Mouse (Mus musculus): ENCODE measurements around the gene Cpox. TPM values are rescaled to one million over a fixed set of nuclear protein-coding genes. Genes with fewer than 3 reads are reported as not detected.
A peak's percentile ranks its signal among the peaks of the same experiment; 100 is the strongest.

Cpox gene
- polyA plus RNA-seq, 1 experiment from 2014 or later: 48.0 TPM

GRCm38 (mm10) chr16:58682870-58683269 is 12.8 kb downstream of the Cpox start:
- no peak overlapping the region for H3K27ac ChIP-seq (ENCODE audit: poor library complexity, severe bottlenecking)
- 74% methylated on average over 7 of the region's 7 CpGs for WGBS
- H3K9me3 ChIP-seq (replicated peaks): 0 out of 2 replicates have a peak, but pooled peaks cover 2% of the 10 kb centered on the region

GRCm38 (mm10) chr16:58683911-58684310 is 13.8 kb downstream of the Cpox start:
- H3K27me3 ChIP-seq (replicated peaks): no peaks in the 10 kb centered on the region
- H3K4me2 ChIP-seq: no peak overlapping the region
- ATAC-seq (ENCODE audit: insufficient number of reproducible peaks, low FRiP score): no peak
- H3K9ac ChIP-seq: no peak overlapping the region
- H3K4me3 ChIP-seq: no peak overlapping the region
- 0 out of 2 replicates have a peak, but pooled peaks cover 2% of the 10 kb centered on the region for H3K9me3 ChIP-seq (replicated peaks)
- WGBS: 88% methylated on average over 4 of the region's 4 CpGs
- H3K36me3 ChIP-seq: peaks cover 16% of the 10 kb centered on the region
- no peak overlapping the region for H3K27ac ChIP-seq (ENCODE audit: poor library complexity, severe bottlenecking)
- peaks cover 9% of the 10 kb centered on the region; the same call in 1 of the 2 replicates for H3K4me1 ChIP-seq (replicated peaks)

More at GRCm38 (mm10) chr16:58682870-58683269, 12.8 kb downstream of the Cpox start:
- no peak for ATAC-seq (ENCODE audit: insufficient number of reproducible peaks, low FRiP score)
- Histone ChIP-seq H3K27me3 (replicated peaks) (no peaks in the 10 kb centered on the region), H3K4me1 (replicated peaks) (peaks cover 12% of the 10 kb centered on the region), H3K4me3 (no peak overlapping the region), H3K36me3 (peaks cover 23% of the 10 kb centered on the region), H3K4me2 (no peak overlapping the region), H3K9ac (no peak overlapping the region)

- Histone ChIP-seq H3K4me2 (no peak overlapping the region), H3K4me3 (no peak overlapping the region), H3K9ac (no peak overlapping the region), H3K36me3 (peaks cover 16% of the 10 kb centered on the region), H3K27ac (ENCODE audit: poor library complexity, severe bottlenecking) (no peak overlapping the region), H3K9me3 (replicated peaks) (0 out of 2 replicates have a peak, but pooled peaks cover 2% of the 10 kb centered on the region), H3K27me3 (replicated peaks) (no peaks in the 10 kb centered on the region), H3K4me1 (replicated peaks) (peaks cover 9% of the 10 kb centered on the region; the same call in 1 of the 2 replicates)
- ATAC-seq (ENCODE audit: insufficient number of reproducible peaks, low FRiP score): no peak
Observed at GRCm38 (mm10) chr16:58684537-58684936, 14.4 kb downstream of the Cpox start.

GRCm38 (mm10) chr16:58685548-58686537 is 15.8 kb downstream of the Cpox start:
- Histone ChIP-seq H3K27ac (ENCODE audit: poor library complexity, severe bottlenecking) (0 out of 2 replicates have a peak overlapping the region, but pooled peaks have one; percentile 21), H3K4me3 (no peak overlapping the region), H3K27me3 (replicated peaks) (no peaks in the 10 kb centered on the region), H3K4me1 (replicated peaks) (peaks cover 9% of the 10 kb centered on the region; the same call in 1 of the 2 replicates), H3K4me2 (peak overlapping the region; percentile 48), H3K9ac (no peak overlapping the region), H3K36me3 (peaks cover 11% of the 10 kb centered on the region), H3K9me3 (replicated peaks) (0 out of 2 replicates have a peak, but pooled peaks cover 2% of the 10 kb centered on the region)
- 52% methylated on average over 20 of the region's 20 CpGs for WGBS
- ATAC-seq (ENCODE audit: insufficient number of reproducible peaks, low FRiP score): no peak

GRCm38 (mm10) chr16:58688534-58688933 is 18.4 kb downstream of the Cpox start:
- no peak overlapping the region for H3K4me2 ChIP-seq
- no peaks in the 10 kb centered on the region for H3K36me3 ChIP-seq
- WGBS: 87% methylated on average over 1 of the region's 1 CpGs
- H3K27ac ChIP-seq (ENCODE audit: poor library complexity, severe bottlenecking): no peak overlapping the region
- H3K9ac ChIP-seq: no peak overlapping the region
- no peak overlapping the region for H3K4me3 ChIP-seq
- peaks cover 9% of the 10 kb centered on the region; the same call in 1 of the 2 replicates for H3K4me1 ChIP-seq (replicated peaks)
- ATAC-seq (ENCODE audit: insufficient number of reproducible peaks, low FRiP score): no peak
- H3K9me3 ChIP-seq (replicated peaks): 0 out of 2 replicates have a peak, but pooled peaks cover 2% of the 10 kb centered on the region
- no peaks in the 10 kb centered on the region for H3K27me3 ChIP-seq (replicated peaks)

- Histone ChIP-seq H3K27ac (ENCODE audit: poor library complexity, severe bottlenecking) (no peak overlapping the region), H3K4me2 (no peak overlapping the region), H3K36me3 (no peaks in the 10 kb centered on the region), H3K9ac (no peak overlapping the region), H3K4me3 (no peak overlapping the region), H3K9me3 (replicated peaks) (0 out of 2 replicates have a peak, but pooled peaks cover 2% of the 10 kb centered on the region), H3K27me3 (replicated peaks) (no peaks in the 10 kb centered on the region), H3K4me1 (replicated peaks) (peaks cover 9% of the 10 kb centered on the region; the same call in 1 of the 2 replicates)
- no peak for ATAC-seq (ENCODE audit: insufficient number of reproducible peaks, low FRiP score)
- 72% methylated on average over 5 of the region's 5 CpGs for WGBS
Observed at GRCm38 (mm10) chr16:58689555-58690169, 19.6 kb downstream of the Cpox start.

- H3K4me3 ChIP-seq: no peak overlapping the region
- H3K27ac ChIP-seq (ENCODE audit: poor library complexity, severe bottlenecking): no peak overlapping the region
- WGBS: 78% methylated on average over 5 of the region's 5 CpGs
- H3K27me3 ChIP-seq (replicated peaks): no peaks in the 10 kb centered on the region
- no peaks in the 10 kb centered on the region for H3K36me3 ChIP-seq
- H3K4me2 ChIP-seq: no peak overlapping the region
- peaks cover 9% of the 10 kb centered on the region; the same call in 1 of the 2 replicates for H3K4me1 ChIP-seq (replicated peaks)
- H3K9me3 ChIP-seq (replicated peaks): 0 out of 2 replicates have a peak, but pooled peaks cover 2% of the 10 kb centered on the region
- no peak overlapping the region for H3K9ac ChIP-seq
- ATAC-seq (ENCODE audit: insufficient number of reproducible peaks, low FRiP score): no peak
Observed at GRCm38 (mm10) chr16:58690322-58690732, 20.2 kb downstream of the Cpox start.

- no peaks in the 10 kb centered on the region for H3K36me3 ChIP-seq
- H3K9ac ChIP-seq: no peak overlapping the region
- no peaks in the 10 kb centered on the region for H3K9me3 ChIP-seq (replicated peaks)
- 84% methylated on average over 5 of the region's 5 CpGs for WGBS
- H3K4me1 ChIP-seq (replicated peaks): no peaks in the 10 kb centered on the region
- no peak for ATAC-seq (ENCODE audit: insufficient number of reproducible peaks, low FRiP score)
- H3K27me3 ChIP-seq (replicated peaks): no peaks in the 10 kb centered on the region
- no peak overlapping the region for H3K4me3 ChIP-seq
- H3K4me2 ChIP-seq: no peak overlapping the region
- no peak overlapping the region for H3K27ac ChIP-seq (ENCODE audit: poor library complexity, severe bottlenecking)
Observed at GRCm38 (mm10) chr16:58694091-58694490, 24.0 kb downstream of the Cpox start.

- 87% methylated on average over 3 of the region's 3 CpGs for WGBS
- H3K4me1 ChIP-seq (replicated peaks): 0 out of 2 replicates have a peak, but pooled peaks cover 8% of the 10 kb centered on the region
- H3K9me3 ChIP-seq (replicated peaks): no peaks in the 10 kb centered on the region
- no peak overlapping the region for H3K4me2 ChIP-seq
- no peaks in the 10 kb centered on the region for H3K36me3 ChIP-seq
- no peak overlapping the region for H3K4me3 ChIP-seq
- no peak overlapping the region for H3K27ac ChIP-seq (ENCODE audit: poor library complexity, severe bottlenecking)
- ATAC-seq (ENCODE audit: insufficient number of reproducible peaks, low FRiP score): no peak
- H3K9ac ChIP-seq: no peak overlapping the region
- H3K27me3 ChIP-seq (replicated peaks): no peaks in the 10 kb centered on the region
Observed at GRCm38 (mm10) chr16:58696796-58697195, 26.7 kb downstream of the Cpox start.

- no peak overlapping the region for H3K27ac ChIP-seq (ENCODE audit: poor library complexity, severe bottlenecking)
- H3K4me1 ChIP-seq (replicated peaks): 0 out of 2 replicates have a peak, but pooled peaks cover 8% of the 10 kb centered on the region
- no peaks in the 10 kb centered on the region for H3K27me3 ChIP-seq (replicated peaks)
- no peak overlapping the region for H3K4me2 ChIP-seq
- no peaks in the 10 kb centered on the region for H3K9me3 ChIP-seq (replicated peaks)
- 86% methylated on average over 1 of the region's 1 CpGs for WGBS
- H3K4me3 ChIP-seq: no peak overlapping the region
- ATAC-seq (ENCODE audit: insufficient number of reproducible peaks, low FRiP score): no peak
- H3K36me3 ChIP-seq: no peaks in the 10 kb centered on the region
- H3K9ac ChIP-seq: no peak overlapping the region
Observed at GRCm38 (mm10) chr16:58697261-58697660, 27.2 kb downstream of the Cpox start.

GRCm38 (mm10) chr16:58700174-58700573 is 30.1 kb downstream of the Cpox start:
- Histone ChIP-seq H3K27me3 (replicated peaks) (no peaks in the 10 kb centered on the region), H3K9me3 (replicated peaks) (no peaks in the 10 kb centered on the region), H3K27ac (ENCODE audit: poor library complexity, severe bottlenecking) (no peak overlapping the region), H3K4me1 (replicated peaks) (peaks cover 17% of the 10 kb centered on the region), H3K4me3 (no peak overlapping the region), H3K36me3 (no peaks in the 10 kb centered on the region), H3K9ac (no peak overlapping the region), H3K4me2 (no peak overlapping the region)
- 81% methylated on average over 6 of the region's 6 CpGs for WGBS
- ATAC-seq (ENCODE audit: insufficient number of reproducible peaks, low FRiP score): no peak
